Mouse (Mus musculus): ENCODE results near the gene Kmt2a. TPM values are rescaled to one million over a fixed set of nuclear protein-coding genes. Genes with fewer than 3 reads are reported as not detected.

Gene Kmt2a
- 10 to 100 TPM; 47.5 to 50.0 TPM for total RNA-seq (2021)
- long read RNA-seq, experiment 1, partial matches to known transcripts: 0 of 9 reads
- long read RNA-seq, experiment 1, other reads (novel, unspliced or antisense): 9 of 9 reads
- long read RNA-seq, experiment 2, partial matches to known transcripts: 0 of 9 reads
- long read RNA-seq, experiment 2, other reads (novel, unspliced or antisense): 9 of 9 reads

GRCm38 (mm10) chr9:44881221-44881871 is at the start of gene Kmt2a:
TSS of gene Kmt2a (minus strand) at chr9:44881296.
- peak; percentile 98 to 100 for DNase-seq (ENCODE audit: low spot score in 2 of 2)

DNA sequence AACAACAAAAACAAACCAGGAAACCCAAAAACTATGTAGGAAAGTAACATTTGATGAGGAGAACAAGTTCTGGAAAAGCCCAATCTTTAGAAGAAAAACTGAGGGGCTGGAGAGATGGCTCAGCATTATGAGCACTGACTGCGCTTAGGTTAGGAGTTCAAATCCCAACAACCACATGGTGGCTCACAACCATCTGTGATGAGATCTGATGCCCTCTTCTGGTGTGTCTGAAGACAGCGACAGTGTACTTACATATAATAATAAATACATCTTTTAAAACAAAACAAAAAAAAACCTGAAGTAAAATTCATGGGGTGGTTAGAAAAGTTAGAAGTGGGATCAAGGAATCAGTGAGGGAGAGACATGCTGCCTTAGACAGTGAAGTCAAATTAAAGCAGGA is 40.4 kb upstream of the Kmt2a start:
- DNase-seq (ENCODE audit: low spot score in 2 of 2): no peak

DNA sequence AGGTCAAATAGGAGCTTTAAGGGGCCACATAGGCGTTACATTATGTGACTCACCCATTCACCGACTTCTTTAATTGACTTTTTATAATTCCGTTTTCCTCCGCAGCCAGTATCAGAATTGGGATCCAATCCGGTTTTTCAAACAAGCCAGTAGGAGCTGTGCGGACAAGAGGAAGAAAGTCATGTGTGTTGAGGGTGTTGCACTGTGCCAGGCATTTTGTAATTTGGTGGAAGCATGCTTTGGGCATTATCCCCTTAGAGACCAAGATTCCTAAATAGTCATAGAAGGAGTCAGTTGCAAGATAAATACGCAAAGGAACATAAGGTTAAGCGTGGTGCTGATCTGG is 40.0 kb upstream of the Kmt2a start:
- DNase-seq (ENCODE audit: low spot score in 2 of 2): no peak

DNA sequence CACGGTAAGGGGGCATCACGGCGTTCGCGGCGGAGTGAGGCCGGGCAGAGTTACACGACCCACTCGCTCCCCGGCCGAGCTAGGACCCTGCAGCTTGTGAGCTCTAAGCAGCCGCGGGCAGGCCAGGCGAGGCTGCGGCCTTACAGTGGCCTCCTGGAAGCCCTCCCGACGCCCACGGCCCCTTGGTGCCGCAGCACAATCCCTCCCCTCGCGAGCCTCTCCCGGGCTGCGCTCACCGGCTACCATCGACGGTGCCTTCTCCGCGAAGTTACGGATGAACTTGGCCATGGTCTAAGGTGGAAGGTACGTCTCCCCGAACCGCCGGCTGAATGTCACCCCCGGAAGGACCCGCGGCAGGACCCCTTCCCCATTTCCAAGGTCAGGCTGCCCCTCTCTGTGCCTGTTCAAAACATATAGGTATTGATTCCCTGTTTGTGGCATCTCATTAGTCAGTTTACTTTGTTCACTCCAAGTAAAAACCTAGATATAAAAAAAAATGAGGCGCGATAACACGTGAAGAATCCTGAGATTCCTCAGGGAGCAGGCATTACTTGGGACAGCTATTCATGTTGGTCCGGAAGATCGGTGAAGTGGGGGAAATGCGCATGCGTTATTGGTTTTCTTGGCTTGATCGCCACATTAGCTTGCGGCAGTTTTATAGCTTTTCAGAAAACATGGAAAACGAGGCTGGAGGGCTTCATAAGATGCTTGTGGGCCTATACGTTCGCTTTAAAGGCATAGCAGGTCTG is 39.5 kb upstream of the Kmt2a start, which contains the start of gene Atp5l:
Gene Atp5l, minus strand, starts transcription at position 369 of the 749 bp plus-strand sequence.
- peak; percentile 93 to 95 for DNase-seq (ENCODE audit: low spot score in 2 of 2)

- DNase-seq (ENCODE audit: low spot score in 2 of 2): no peak
Observed at GRCm38 (mm10) chr9:44919606-44920005, 38.5 kb upstream of the Kmt2a start.

DNA sequence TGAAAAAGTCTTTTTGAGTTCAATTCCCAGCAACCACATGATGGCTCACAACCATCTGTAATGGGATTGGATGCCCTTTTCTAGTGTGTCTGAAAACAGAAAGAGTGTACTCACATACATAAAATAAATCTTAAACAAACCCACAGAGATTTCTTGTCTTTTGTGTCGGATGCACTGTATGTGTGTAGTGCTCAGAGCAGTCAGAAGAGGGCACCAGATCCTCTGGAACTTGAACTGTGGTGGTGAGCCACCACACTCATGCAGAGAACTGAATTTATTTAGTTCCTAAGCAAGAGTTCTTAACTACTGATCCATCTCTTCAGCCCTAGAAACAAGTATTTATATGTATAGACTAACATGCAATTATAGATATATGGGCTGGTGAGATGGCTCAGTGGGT is 35.1 kb upstream of the Kmt2a start:
- peak in 1 of 2 experiments; percentile 42 for DNase-seq (ENCODE audit: low spot score in 2 of 2)

DNA sequence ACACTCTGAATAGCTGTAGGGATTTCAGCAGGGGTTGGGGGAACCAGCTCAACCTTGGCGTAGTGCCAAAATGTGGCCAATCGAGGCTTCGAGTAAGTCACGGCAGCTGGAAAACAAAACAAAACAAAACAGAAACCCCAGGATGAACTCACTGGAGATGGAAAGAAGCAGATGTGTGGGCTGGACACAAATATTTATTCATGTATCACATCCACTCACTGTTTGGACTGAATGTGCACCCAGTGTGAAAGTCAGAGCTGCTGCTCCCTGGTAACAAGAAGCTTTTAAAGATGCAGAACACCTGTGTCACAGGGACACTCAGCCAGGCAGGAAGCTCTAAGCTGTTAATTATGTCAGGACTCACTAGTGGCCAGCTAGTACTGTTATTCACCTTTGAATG is 33.6 kb upstream of the Kmt2a start:
- no peak for DNase-seq (ENCODE audit: low spot score in 2 of 2)

DNA sequence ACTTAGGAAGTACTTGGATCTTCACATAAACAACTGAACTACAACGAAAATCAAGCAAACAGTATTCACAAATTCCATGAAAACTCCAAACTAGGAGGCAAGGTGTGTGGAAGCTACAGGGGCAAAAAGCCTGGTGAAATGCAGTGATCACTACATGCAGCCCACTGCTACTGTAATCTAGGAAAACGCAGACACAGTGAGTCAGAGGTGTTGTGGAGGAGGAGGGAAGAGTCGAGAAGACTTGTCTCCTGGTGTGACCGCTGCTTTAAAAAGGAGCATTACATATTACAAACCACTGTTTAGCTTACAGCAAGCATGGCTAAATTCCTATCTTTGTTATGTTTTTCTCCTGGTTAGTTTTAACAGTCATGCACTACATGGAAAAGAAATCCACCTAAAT is 30.3 kb upstream of the Kmt2a start:
- DNase-seq (ENCODE audit: low spot score in 2 of 2): no peak

DNA sequence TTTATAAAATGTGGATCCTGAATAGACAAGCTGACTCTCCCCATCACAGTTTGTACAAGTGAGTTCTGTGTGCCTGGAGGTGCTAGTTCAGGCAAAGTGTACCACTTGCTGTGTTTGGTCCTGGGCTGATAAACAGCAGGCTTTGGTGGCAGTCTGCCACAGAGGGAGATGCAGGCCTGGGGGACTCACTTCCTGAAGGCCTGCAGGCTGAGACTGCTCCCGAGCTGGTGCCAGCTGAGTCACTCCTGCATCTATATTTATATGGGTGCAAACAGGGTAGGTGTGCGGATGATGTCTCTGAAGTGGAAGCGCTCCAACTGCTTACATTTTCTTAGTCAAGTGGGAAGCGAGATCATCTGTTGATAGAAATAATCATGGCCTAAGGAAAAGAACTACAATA is 24.5 kb upstream of the Kmt2a start:
- DNase-seq (ENCODE audit: low spot score in 2 of 2): peak; percentile 32 to 53

- peak; percentile 45 to 52 for DNase-seq (ENCODE audit: low spot score in 2 of 2)
Observed at GRCm38 (mm10) chr9:44904964-44905363, 23.9 kb upstream of the Kmt2a start.

- no peak for DNase-seq (ENCODE audit: low spot score in 2 of 2)
Observed at GRCm38 (mm10) chr9:44903856-44904255, 22.8 kb upstream of the Kmt2a start.

DNA sequence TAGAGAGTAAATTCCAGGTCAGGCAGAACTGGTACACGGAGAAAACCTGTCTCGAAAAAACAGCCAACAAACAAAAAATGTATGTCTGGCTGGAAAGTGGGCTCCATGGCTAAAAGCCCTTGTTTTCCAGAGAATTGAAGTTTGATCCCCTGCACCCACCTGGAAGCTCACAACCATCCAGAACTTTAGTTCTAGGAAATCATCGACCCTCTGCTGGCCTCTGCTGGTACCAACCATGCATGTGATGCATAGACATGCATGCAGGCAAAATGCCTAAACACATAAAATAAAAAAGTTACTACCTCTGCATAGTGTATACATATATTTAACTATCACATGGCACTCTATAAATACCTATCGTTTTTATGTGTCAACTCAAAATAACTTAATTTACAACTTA is 19.3 kb upstream of the Kmt2a start:
- no peak for DNase-seq (ENCODE audit: low spot score in 2 of 2)

GRCm38 (mm10) chr9:44899716-44900115 is 18.6 kb upstream of the Kmt2a start:
- no peak for DNase-seq (ENCODE audit: low spot score in 2 of 2)

GRCm38 (mm10) chr9:44897024-44897423 is 15.9 kb upstream of the Kmt2a start:
- DNase-seq (ENCODE audit: low spot score in 2 of 2): no peak

- no peak for DNase-seq (ENCODE audit: low spot score in 2 of 2)
Observed at GRCm38 (mm10) chr9:44892664-44893063, 11.6 kb upstream of the Kmt2a start.

DNA sequence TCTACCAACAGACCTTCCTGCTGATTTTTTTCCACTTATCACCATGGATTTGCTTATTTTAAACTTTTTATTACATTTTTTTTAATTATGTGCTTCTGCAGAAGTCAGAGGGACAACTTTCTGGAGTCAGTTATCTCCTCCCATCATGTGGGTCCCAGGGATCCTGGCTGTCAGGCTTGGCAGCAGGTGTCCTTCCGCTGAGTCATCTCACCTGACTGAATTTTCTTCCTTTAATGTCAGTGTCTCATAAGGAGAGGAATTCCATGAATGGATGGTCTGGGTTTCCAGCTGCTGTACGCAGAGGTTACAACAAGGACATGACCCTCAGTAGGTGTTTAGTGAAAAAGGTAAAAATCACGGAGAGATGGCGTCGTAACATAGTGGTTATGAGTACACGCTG is 10.1 kb upstream of the Kmt2a start:
- DNase-seq (ENCODE audit: low spot score in 2 of 2): no peak

DNA sequence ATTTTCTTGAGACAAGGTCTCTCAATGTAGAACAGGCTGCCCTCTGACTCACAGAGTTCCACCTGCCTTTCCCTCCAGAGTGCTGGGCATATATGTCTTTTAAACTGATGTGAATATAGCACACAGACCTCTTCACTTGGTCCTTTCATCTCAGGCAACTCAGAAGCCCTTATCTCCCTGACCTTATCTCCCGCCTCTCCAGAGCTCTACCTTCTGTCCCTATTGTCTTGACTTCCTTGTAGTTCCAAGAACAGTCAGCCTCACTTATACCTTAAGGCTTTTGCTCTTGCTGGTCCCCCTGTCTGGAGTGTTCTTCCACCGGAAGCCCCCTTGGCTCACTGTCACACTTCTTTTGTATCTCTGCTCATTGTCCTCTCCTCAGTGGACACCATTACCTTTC is 9.0 kb upstream of the Kmt2a start:
- DNase-seq (ENCODE audit: low spot score in 2 of 2): no peak

- no peak for DNase-seq (ENCODE audit: low spot score in 2 of 2)
Observed at GRCm38 (mm10) chr9:44888114-44888624, 7.1 kb upstream of the Kmt2a start.

DNA sequence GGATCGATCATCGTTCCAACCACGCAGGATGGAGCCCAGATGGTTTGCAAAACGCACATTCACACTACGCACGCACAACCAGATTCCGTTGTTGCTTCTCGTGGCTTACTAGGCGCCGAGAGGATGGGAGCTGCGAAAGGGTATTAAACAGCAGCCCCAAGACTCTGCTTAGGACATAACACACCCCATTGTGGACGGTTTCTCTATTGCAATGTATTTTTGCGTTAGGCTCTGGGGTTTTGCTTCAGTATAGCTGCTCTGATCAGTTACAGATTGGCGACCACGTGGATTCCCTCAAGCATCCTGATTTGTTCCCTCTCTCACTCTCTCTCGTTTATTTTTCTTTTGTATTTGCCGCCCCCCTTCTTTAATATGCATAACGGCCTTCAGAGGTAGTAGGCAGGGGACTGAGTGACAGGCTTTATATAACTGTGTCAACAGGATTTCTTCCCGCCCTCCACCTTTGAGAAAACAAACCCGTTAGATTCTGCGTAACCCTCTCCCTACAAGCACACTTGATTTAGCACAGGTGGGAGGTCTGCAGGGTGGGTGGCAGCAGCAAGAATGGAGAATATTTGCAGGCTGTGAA is 2.0 kb upstream of the Kmt2a start:
- peak; percentile 65 to 82 for DNase-seq (ENCODE audit: low spot score in 2 of 2)

GRCm38 (mm10) chr9:44882436-44882980 is 1.4 kb upstream of the Kmt2a start:
- DNase-seq (ENCODE audit: low spot score in 2 of 2): peak; percentile 42 to 47

DNA sequence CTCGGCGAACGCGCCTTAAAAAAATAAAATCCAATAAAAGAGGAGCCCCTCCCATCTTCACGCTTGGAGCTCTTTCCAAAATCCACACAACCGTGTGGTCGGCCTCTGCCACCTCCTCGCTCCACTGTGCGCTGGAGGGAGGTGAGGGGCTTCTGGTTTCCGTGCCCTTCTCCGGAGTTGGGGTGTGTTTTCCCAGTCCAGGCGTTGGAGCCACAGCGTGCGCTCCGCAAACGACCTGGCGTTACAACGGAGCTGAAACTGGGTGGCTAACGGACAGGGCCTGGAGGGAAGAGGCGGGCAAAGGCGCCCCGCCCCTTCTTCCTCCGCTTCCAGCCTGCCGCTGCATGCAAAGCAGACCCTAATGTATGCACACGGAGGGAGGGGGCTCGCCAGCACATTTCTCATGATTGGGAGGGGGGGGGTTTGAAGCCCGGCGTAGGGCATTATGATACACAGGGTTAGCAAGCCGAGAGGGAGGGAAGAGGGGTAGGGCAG is 892 bp upstream of the Kmt2a start:
- DNase-seq (ENCODE audit: low spot score in 2 of 2): peak; percentile 69 to 74
